Mouse (Mus musculus) gastrocnemius, adult 18-20 months (tissue): Measurements from ENCODE around the gene Ift81. TPM values are rescaled to one million over a fixed set of nuclear protein-coding genes. Genes with fewer than 3 reads are reported as not detected.

Experiments
- DNase-seq: peaks from one replicate; pipeline ENCODE4 v3.0.0; 2021; ENCODE audit warnings: low spot score
- total RNA-seq, 2 experiments: library from RNA; stranded (reverse); gene quantifications; 2 replicates each; pipeline ENCODE4 v1.2.3; 2021

Gene Ift81
- total RNA-seq, 2 experiments from 2014 or later = 3.4 to 4.7 TPM

GRCm38 (mm10) chr5:122625565-122626252 is 11.4 kb upstream of the Ift81 start:
- no peak for DNase-seq

- DNase-seq = no peak
Observed at GRCm38 (mm10) chr5:122624952-122625479, 10.7 kb upstream of the Ift81 start.

- no peak for DNase-seq
Observed at GRCm38 (mm10) chr5:122623861-122624260, 9.5 kb upstream of the Ift81 start.

- peak; percentile 38 for DNase-seq
Observed at GRCm38 (mm10) chr5:122622526-122622925, 8.2 kb upstream of the Ift81 start.

GRCm38 (mm10) chr5:122621376-122621886 is 7.1 kb upstream of the Ift81 start:
- DNase-seq = peak; percentile 59

GRCm38 (mm10) chr5:122619686-122620296 is 5.5 kb upstream of the Ift81 start:
- DNase-seq = no peak

- DNase-seq = no peak
Observed at GRCm38 (mm10) chr5:122617718-122618117, 3.4 kb upstream of the Ift81 start.

- DNase-seq = no peak
Observed at GRCm38 (mm10) chr5:122611651-122612050, 2.7 kb downstream of the Ift81 start.

GRCm38 (mm10) chr5:122604894-122605293 is 9.4 kb downstream of the Ift81 start:
- DNase-seq = no peak

GRCm38 (mm10) chr5:122602233-122602632 is 12.1 kb downstream of the Ift81 start:
- no peak for DNase-seq

GRCm38 (mm10) chr5:122595470-122595869 is 18.8 kb downstream of the Ift81 start:
- no peak for DNase-seq

- no peak for DNase-seq
Observed at GRCm38 (mm10) chr5:122589891-122590290, 24.4 kb downstream of the Ift81 start.

GRCm38 (mm10) chr5:122585546-122585945 is 28.8 kb downstream of the Ift81 start:
- DNase-seq = peak; percentile 16

- DNase-seq = no peak
Observed at GRCm38 (mm10) chr5:122584093-122584492, 30.2 kb downstream of the Ift81 start.

- no peak for DNase-seq
Observed at GRCm38 (mm10) chr5:122576683-122577329, 37.5 kb downstream of the Ift81 start.

- no peak for DNase-seq
Observed at GRCm38 (mm10) chr5:122572001-122572400, 42.3 kb downstream of the Ift81 start.

- no peak for DNase-seq
Observed at GRCm38 (mm10) chr5:122566626-122567025, 47.7 kb downstream of the Ift81 start.

- DNase-seq = no peak
Observed at GRCm38 (mm10) chr5:122560654-122561053, 53.7 kb downstream of the Ift81 start.

GRCm38 (mm10) chr5:122558127-122558526 is 56.2 kb downstream of the Ift81 start:
- DNase-seq = no peak

GRCm38 (mm10) chr5:122555107-122555506 is 59.2 kb downstream of the Ift81 start:
- DNase-seq = no peak

- no peak for DNase-seq
Observed at GRCm38 (mm10) chr5:122552638-122553037, 61.7 kb downstream of the Ift81 start.

- no peak for DNase-seq
Observed at GRCm38 (mm10) chr5:122550460-122550859, 63.9 kb downstream of the Ift81 start.
